Mouse (Mus musculus) erythroblast, embryonic 14.5 days (primary cell): ENCODE data around the gene Ncor1.

Source experiments
- GATA1 ChIP-seq: IDR thresholded peaks from 2 replicates; pipeline ENCODE4 v1.6.1; 2012; ENCODE audit warnings: low read length, inconsistent platforms, mixed read lengths
- TAL1 ChIP-seq: IDR thresholded peaks from 3 replicates; pipeline ENCODE4 v1.6.1; 2012; ENCODE audit warnings: low read length, inconsistent platforms, mixed read lengths

DNA sequence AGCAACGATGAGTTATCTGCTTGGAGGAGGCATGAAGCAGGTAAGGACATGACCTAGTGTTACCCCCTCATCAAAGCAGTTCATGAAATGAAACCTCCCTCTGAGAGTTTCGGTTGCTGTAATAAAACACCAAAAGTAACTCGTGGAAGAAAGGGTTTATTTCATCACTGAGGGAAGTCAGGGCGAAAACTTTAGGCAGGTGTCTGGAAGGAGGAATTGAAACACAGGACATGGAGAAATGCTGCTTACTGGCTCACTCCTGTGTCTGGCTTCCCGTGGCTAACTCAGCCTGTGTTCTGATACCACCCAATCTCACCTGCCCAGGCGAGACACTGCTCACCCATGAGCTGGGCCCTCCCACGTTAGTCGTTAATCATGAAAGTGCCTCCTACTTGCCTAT, 173.3 kb downstream of the Ncor1 start:
- TF ChIP-seq TAL1 (no peak), GATA1 (no peak)
